Mouse (Mus musculus) megakaryocyte, embryonic 14.5 days (primary cell): Measurements from ENCODE around the gene Shoc2.

ENCODE experiments used
- FLI1 ChIP-seq: IDR thresholded peaks from 2 replicates; pipeline ENCODE4 v1.6.1; 2012; ENCODE audit warnings: low read length, inconsistent platforms, mixed read lengths
- GATA1 ChIP-seq: IDR thresholded peaks from 3 replicates; pipeline ENCODE4 v1.6.1; 2012; ENCODE audit warnings: mixed read lengths, low read length, inconsistent platforms, borderline replicate concordance

GRCm38 (mm10) chr19:53973656-53974055 lies 29.6 kb downstream of the Shoc2 start:
- TF ChIP-seq FLI1 (no peak), GATA1 (no peak)
